Mouse (Mus musculus): ENCODE measurements around the gene Acad9. TPM values are rescaled to one million over a fixed set of nuclear protein-coding genes. Genes with fewer than 3 reads are reported as not detected.

Gene Acad9
- total and polyA plus RNA-seq, 3 experiments, result 37.2 to 197 (median 57.0) TPM

DNA sequence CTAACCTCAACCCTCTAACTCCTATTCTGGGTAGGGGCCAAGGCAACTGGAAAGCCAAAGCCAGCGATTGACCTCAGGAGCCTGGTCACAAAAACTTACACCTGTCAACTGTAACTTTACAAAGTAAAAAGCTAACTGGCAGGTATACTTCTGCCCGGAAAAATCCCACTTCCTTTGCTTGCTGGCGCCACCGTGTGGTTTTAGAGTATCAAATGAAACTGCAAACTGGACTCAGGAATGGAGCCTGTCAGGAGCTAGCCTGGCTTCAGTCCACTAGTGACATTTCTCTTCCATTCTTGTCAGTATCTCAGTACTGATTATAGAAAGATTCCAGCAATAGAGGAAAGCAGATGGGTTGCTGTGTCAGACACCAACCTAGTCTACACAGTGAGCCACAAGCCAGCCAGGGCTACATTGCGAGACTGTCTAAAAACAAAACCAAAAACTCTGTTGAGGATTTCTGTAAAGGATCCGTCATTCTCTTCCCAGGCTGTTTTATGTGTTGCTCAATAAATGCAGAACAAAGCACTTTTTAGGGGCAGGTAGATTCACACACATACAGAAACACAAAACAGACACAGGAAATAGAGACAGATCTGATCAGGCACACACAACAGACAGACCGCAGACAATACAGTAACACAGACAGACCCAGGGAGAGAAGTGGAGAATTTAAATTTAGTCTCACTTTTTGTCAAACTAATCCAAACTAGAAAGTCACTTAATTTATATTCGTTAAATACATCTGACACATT is 5.5 kb upstream of the Acad9 start (continued):
- TF ChIP-seq HCFC1 (IDR thresholded peaks at IDR 0.05; ENCODE audit: low read depth, low read length), result 0 out of 2 replicates have a peak, but pooled peaks have one; percentile 29
- no peak for TF ChIP-seq MYB (IDR thresholded peaks at IDR 0.05; ENCODE audit: low read depth, low read length)
- peak; percentile 90 for TF ChIP-seq RAD21 (IDR thresholded peaks at IDR 0.05; ENCODE audit: low read depth, low read length)
- no peak for TF ChIP-seq RCOR1 (IDR thresholded peaks at IDR 0.05; ENCODE audit: low read depth, low read length)
- 0 out of 2 replicates have a peak, but pooled peaks have one; percentile 8 for TF ChIP-seq ZNF384 (IDR thresholded peaks at IDR 0.05; ENCODE audit: low read depth, low read length)
- no peak for TF ChIP-seq NELFE (IDR thresholded peaks at IDR 0.05; ENCODE audit: low read depth, low read length)
- TF ChIP-seq MAZ (IDR thresholded peaks at IDR 0.05; ENCODE audit: low read depth, low read length), result 0 out of 2 replicates have a peak, but pooled peaks have one; percentile 39
- peak; percentile 69 to 92 (median 74) for TF ChIP-seq CTCF (IDR thresholded peaks at IDR 0.05 in 2 of 3, conservative IDR thresholded peaks at IDR 0.05 in 1 of 3; ENCODE audit: control insufficient read depth in 1 of 3, insufficient read depth in 1 of 3, low read depth in 2 of 3, low read length in 3 of 3, poor library complexity in 1 of 3, severe bottlenecking in 1 of 3)
- TF ChIP-seq ZKSCAN1 (IDR thresholded peaks at IDR 0.05; ENCODE audit: low read depth, low read length), result no peak
- TF ChIP-seq USF2 (IDR thresholded peaks at IDR 0.05; ENCODE audit: borderline replicate concordance in 1 of 2, insufficient read depth in 1 of 2, low read depth in 1 of 2, low read length in 2 of 2), result no peak
- TF ChIP-seq USF1 (IDR thresholded peaks at IDR 0.05; ENCODE audit: low read depth, low read length), result no peak

- DNase-seq (ENCODE audit: low read depth, low spot score), result no peak
These were observed 1.2 kb upstream of the Acad9 start for GRCm38 (mm10) chr3:36064592-36065061.

GRCm38 (mm10) chr3:36065166-36065565 is 613 bp upstream of the Acad9 start:
- Histone ChIP-seq H3K36me3 (ENCODE audit: control insufficient read depth in 1 of 2, insufficient read depth in 2 of 2, low read length in 2 of 2) (peaks cover 0 to 11% of the 10 kb centered on the region in 2 experiments; a peak in 2 of 4 replicates), H3K27me3 (ENCODE audit: control insufficient read depth in 1 of 2, insufficient read depth in 2 of 2, low read length in 2 of 2) (no peaks in the 10 kb centered on the region; a peak in 1 of 4 replicates), H3K9me3 (replicated peaks; ENCODE audit: insufficient read depth, low read length) (no peaks in the 10 kb centered on the region), H3K9ac (ENCODE audit: control insufficient read depth, low read depth, low read length, poor library complexity, severe bottlenecking) (peak overlapping the region; percentile 66; the same call in 1 of the 2 replicates), H3K4me3 (ENCODE audit: control insufficient read depth in 1 of 2, insufficient read depth in 1 of 2, low read depth in 2 of 2, low read length in 2 of 2) (peak overlapping the region in 1 of 2 experiments; percentile 91; a peak in 3 of 4 replicates), H3K79me2 (ENCODE audit: control insufficient read depth, insufficient read depth, low read length, poor library complexity) (peaks cover 19% of the 10 kb centered on the region), H3K27ac (ENCODE audit: control insufficient read depth, low read depth, low read length) (no peak overlapping the region), H3K4me1 (ENCODE audit: control insufficient read depth in 1 of 2, insufficient read depth in 2 of 2, low read length in 2 of 2) (peaks cover 2 to 10% of the 10 kb centered on the region in 2 experiments; a peak in 3 of 4 replicates)
- peak; percentile 45 for DNase-seq (ENCODE audit: low read depth, low spot score)
- TF ChIP-seq SMC3 (IDR thresholded peaks at IDR 0.05; ENCODE audit: low read depth, low read length) (no peak), POLR2AphosphoS5 (IDR thresholded peaks at IDR 0.05; ENCODE audit: borderline replicate concordance, low read depth, low read length) (no peak), ZKSCAN1 (IDR thresholded peaks at IDR 0.05; ENCODE audit: low read depth, low read length) (no peak), NRF1 (IDR thresholded peaks at IDR 0.05; ENCODE audit: insufficient read depth, low read depth, low read length, poor library complexity, severe bottlenecking) (no peak), CTCF (IDR thresholded peaks at IDR 0.05 in 2 of 3, conservative IDR thresholded peaks at IDR 0.05 in 1 of 3; ENCODE audit: control insufficient read depth in 1 of 3, insufficient read depth in 1 of 3, low read depth in 2 of 3, low read length in 3 of 3, poor library complexity in 1 of 3, severe bottlenecking in 1 of 3) (no peak), ELF1 (IDR thresholded peaks at IDR 0.05; ENCODE audit: low read depth, low read length) (no peak), MXI1 (IDR thresholded peaks at IDR 0.05; ENCODE audit: low read depth, low read length) (no peak), RCOR1 (IDR thresholded peaks at IDR 0.05; ENCODE audit: low read depth, low read length) (no peak), E2F4 (IDR thresholded peaks at IDR 0.05; ENCODE audit: borderline replicate concordance, low read depth, low read length) (no peak), KAT2A (conservative IDR thresholded peaks at IDR 0.05; ENCODE audit: low read depth, low read length) (no peak), USF2 (IDR thresholded peaks at IDR 0.05; ENCODE audit: borderline replicate concordance in 1 of 2, insufficient read depth in 1 of 2, low read depth in 1 of 2, low read length in 2 of 2) (no peak), MEF2A (IDR thresholded peaks at IDR 0.05; ENCODE audit: extremely low read depth, insufficient replicate concordance, low read depth, low read length, poor library complexity, severe bottlenecking) (no peak), GABPA (IDR thresholded peaks at IDR 0.05; ENCODE audit: low read depth, low read length) (no peak), SIN3A (IDR thresholded peaks at IDR 0.05; ENCODE audit: low read length) (no peak), MYB (IDR thresholded peaks at IDR 0.05; ENCODE audit: low read depth, low read length) (no peak)

More at GRCm38 (mm10) chr3:36064592-36065061, 1.2 kb upstream of the Acad9 start:
- Histone ChIP-seq H3K36me3 (ENCODE audit: control insufficient read depth in 1 of 2, insufficient read depth in 2 of 2, low read length in 2 of 2) (peaks cover 0 to 12% of the 10 kb centered on the region in 2 experiments; a peak in 2 of 4 replicates), H3K27ac (ENCODE audit: control insufficient read depth, low read depth, low read length) (no peak overlapping the region), H3K79me2 (ENCODE audit: control insufficient read depth, insufficient read depth, low read length, poor library complexity) (peaks cover 19% of the 10 kb centered on the region), H3K9me3 (replicated peaks; ENCODE audit: insufficient read depth, low read length) (no peaks in the 10 kb centered on the region), H3K4me1 (ENCODE audit: control insufficient read depth in 1 of 2, insufficient read depth in 2 of 2, low read length in 2 of 2) (peaks cover 2 to 10% of the 10 kb centered on the region in 2 experiments; a peak in 3 of 4 replicates), H3K9ac (ENCODE audit: control insufficient read depth, low read depth, low read length, poor library complexity, severe bottlenecking) (no peak overlapping the region), H3K4me3 (ENCODE audit: control insufficient read depth in 1 of 2, insufficient read depth in 1 of 2, low read depth in 2 of 2, low read length in 2 of 2) (no peak overlapping the region), H3K27me3 (ENCODE audit: control insufficient read depth in 1 of 2, insufficient read depth in 2 of 2, low read length in 2 of 2) (no peaks in the 10 kb centered on the region; a peak in 1 of 4 replicates)
- TF ChIP-seq NRF1 (IDR thresholded peaks at IDR 0.05; ENCODE audit: insufficient read depth, low read depth, low read length, poor library complexity, severe bottlenecking), result no peak
- TF ChIP-seq TBP (IDR thresholded peaks at IDR 0.05; ENCODE audit: low read depth, low read length), result no peak
- no peak for TF ChIP-seq BHLHE40 (IDR thresholded peaks at IDR 0.05; ENCODE audit: borderline replicate concordance, low read depth, low read length)
- no peak for TF ChIP-seq CHD1 (IDR thresholded peaks at IDR 0.05; ENCODE audit: low read depth, low read length)
- TF ChIP-seq CTCF (IDR thresholded peaks at IDR 0.05 in 2 of 3, conservative IDR thresholded peaks at IDR 0.05 in 1 of 3; ENCODE audit: control insufficient read depth in 1 of 3, insufficient read depth in 1 of 3, low read depth in 2 of 3, low read length in 3 of 3, poor library complexity in 1 of 3, severe bottlenecking in 1 of 3), result no peak
- no peak for TF ChIP-seq ZMIZ1 (IDR thresholded peaks at IDR 0.05; ENCODE audit: low read depth, low read length)
- TF ChIP-seq MXI1 (IDR thresholded peaks at IDR 0.05; ENCODE audit: low read depth, low read length), result no peak
